Mouse (Mus musculus) embryonic fibroblast, embryonic 13.5 days (primary cell): ENCODE measurements around the gene Vwa3b. TPM values are rescaled to one million over a fixed set of nuclear protein-coding genes. Genes with fewer than 3 reads are reported as not detected.
"Not testable (repeated sequence)": the region's sequence is repeated elsewhere in the genome, so short reads cannot be mapped to it uniquely, and the experiment has no call there.

ENCODE experiments used
- H3K27ac ChIP-seq: 2 replicates; pipeline ENCODE4 v1.5.1; 2012; ENCODE audit warnings: low read length, control low read depth, inconsistent platforms; ENCODE audit not compliant: insufficient read depth
- H3K4me1 ChIP-seq: 2 replicates; pipeline ENCODE4 v1.6.1; 2011; ENCODE audit warnings: low read length; ENCODE audit not compliant: control insufficient read depth, insufficient read depth
- H3K4me3 ChIP-seq: 2 replicates; pipeline ENCODE4 v1.5.1; 2011; ENCODE audit warnings: mild to moderate bottlenecking, control low read depth, low read length; ENCODE audit not compliant: insufficient read depth
- CTCF ChIP-seq: IDR thresholded peaks from 2 replicates; pipeline ENCODE4 v1.5.1; 2011; ENCODE audit warnings: mild to moderate bottlenecking, control low read depth, low read length, moderate library complexity, borderline replicate concordance; ENCODE audit not compliant: insufficient read depth
- POLR2A ChIP-seq: IDR thresholded peaks from 2 replicates; pipeline ENCODE4 v1.6.1; 2011; ENCODE audit warnings: low read depth, mild to moderate bottlenecking, control low read depth, low read length, moderate library complexity
- polyA plus RNA-seq: library from polyadenylated mRNA; stranded (reverse); fragments of >200 nt; gene quantifications from 2 replicates; pipeline ENCODE4 v1.2.4, GENCODE M21; 2011; ENCODE audit warnings: low read depth; ENCODE audit not compliant: missing spikeins, insufficient read length

Gene Vwa3b
- polyA plus RNA-seq, 1 experiment = 0.39 TPM

- Histone ChIP-seq H3K4me1 (no peaks in the 10 kb centered on the region), H3K27ac (no peak overlapping the region), H3K4me3 (no peak overlapping the region)
- TF ChIP-seq POLR2A (no peak), CTCF (no peak)
These were observed 37.8 kb upstream of the Vwa3b start for GRCm38 (mm10) chr1:36988561-36988960.

DNA sequence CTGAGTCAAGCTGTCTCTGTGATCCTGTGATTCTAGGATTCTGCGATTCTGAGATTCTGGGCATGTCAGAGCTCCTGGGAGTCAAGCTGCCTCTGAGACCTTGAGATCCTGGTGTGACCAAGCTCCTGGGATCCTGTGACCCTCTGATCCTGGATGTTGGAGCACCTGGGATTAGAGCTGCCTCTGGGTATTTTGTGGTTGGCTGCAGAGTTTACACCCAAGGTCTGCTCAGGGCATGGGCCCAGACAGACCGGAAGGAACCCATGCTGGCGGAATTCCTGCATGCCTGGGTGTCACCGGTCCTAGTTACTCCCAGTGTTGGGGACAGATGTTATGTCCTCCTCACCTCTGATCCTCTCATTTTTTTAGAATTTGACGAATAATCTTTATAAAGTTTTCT is 32.1 kb upstream of the Vwa3b start:
- H3K4me3 ChIP-seq = no peak overlapping the region
- H3K27ac ChIP-seq = no peak overlapping the region
- TF ChIP-seq CTCF (no peak), POLR2A (no peak)
- no peaks in the 10 kb centered on the region for H3K4me1 ChIP-seq

- no peak for TF ChIP-seq CTCF
- TF ChIP-seq POLR2A = no peak
- Histone ChIP-seq H3K4me3 (no peak overlapping the region), H3K4me1 (no peaks in the 10 kb centered on the region), H3K27ac (no peak overlapping the region)
These were observed 30.6 kb upstream of the Vwa3b start for GRCm38 (mm10) chr1:36995760-36996159.

- Histone ChIP-seq H3K4me3 (no peak overlapping the region), H3K27ac (no peak overlapping the region), H3K4me1 (no peaks in the 10 kb centered on the region)
- TF ChIP-seq CTCF = no peak
- no peak for TF ChIP-seq POLR2A
These were observed 29.7 kb upstream of the Vwa3b start for GRCm38 (mm10) chr1:36996561-36997213.

DNA sequence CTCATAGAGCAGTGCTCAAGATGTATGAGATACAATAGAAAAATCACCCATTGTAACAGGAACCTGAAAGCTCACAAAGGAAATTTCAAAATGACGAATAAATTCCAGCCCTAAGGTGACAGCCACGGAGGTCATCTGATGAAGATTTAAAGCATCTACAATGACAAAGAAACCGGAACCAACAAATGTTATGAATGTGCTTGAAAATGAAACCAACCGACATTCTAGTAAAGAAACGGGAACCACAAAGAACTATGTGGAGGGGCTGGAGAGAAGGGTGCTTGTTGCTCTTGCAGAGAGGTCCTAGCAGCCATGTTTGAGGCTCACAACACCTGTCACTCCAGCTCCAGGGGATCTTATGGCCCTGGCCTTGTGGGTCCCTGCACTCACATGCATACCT is 26.1 kb upstream of the Vwa3b start:
- no peak for TF ChIP-seq CTCF
- Histone ChIP-seq H3K4me1 (no peaks in the 10 kb centered on the region), H3K4me3 (no peak overlapping the region), H3K27ac (no peak overlapping the region)

DNA sequence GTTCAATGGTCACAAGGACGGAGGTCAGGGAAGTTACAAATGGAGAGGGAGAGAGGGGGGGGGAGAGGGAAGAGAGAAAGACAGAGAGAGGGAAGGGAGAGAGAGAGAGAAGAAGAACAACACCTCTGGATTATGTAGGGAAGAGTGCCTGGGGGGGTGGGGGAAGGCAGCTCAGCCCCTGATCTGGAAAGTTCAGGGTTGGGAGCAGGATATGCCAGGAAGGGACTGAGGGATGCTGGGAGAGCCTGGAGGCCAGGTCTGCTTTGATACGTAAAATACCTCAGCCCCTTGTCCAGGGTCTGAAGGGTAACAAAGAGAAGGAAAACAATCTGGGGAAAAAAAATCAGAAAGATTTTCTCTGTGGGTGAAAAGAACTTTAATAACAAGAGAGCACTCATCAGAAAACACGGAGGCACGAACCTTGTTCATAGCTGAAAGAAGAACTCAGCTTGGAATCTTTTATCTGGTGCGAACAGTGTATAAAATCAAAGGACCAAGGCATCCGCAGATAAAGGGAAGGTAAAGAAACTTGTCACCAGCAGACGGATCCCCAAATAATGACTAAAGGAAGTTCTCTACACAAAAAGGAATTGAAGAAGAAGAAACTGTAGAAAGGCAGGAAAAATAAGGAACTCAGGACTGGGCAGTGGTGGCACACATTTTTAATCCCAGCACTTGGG is 24.6 kb upstream of the Vwa3b start:
- Histone ChIP-seq H3K4me3 (no peak overlapping the region), H3K4me1 (no peaks in the 10 kb centered on the region), H3K27ac (no peak overlapping the region)
- TF ChIP-seq CTCF (no peak), POLR2A (no peak)

GRCm38 (mm10) chr1:37002316-37003008 is 23.9 kb upstream of the Vwa3b start:
- H3K4me1 ChIP-seq = no peaks in the 10 kb centered on the region
- no peak overlapping the region for H3K4me3 ChIP-seq
- no peak overlapping the region for H3K27ac ChIP-seq
- TF ChIP-seq POLR2A (no peak), CTCF (no peak)

DNA sequence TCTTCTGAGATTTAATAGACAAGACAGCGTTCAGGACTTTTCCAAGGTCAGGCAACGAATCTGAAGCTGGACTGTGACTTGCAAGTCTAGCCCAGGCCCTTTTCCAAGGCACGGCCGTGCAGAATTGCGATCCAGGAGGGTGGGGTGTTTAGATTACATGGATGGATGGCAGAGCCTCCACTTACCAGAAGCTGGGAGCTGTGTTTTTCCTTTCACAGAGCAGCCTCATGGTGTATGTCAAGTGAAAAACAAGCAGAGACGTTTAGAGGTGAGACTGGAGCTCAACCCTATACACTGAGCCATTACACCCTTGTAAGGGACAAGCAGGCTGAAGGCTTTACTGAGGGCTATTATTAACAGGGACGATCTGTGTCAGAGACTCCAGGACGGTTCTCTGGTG is 21.9 kb upstream of the Vwa3b start:
- H3K4me1 ChIP-seq = no peaks in the 10 kb centered on the region
- no peak for TF ChIP-seq POLR2A
- no peak for TF ChIP-seq CTCF
- no peak overlapping the region for H3K27ac ChIP-seq
- H3K4me3 ChIP-seq = no peak overlapping the region

GRCm38 (mm10) chr1:37005036-37005435 is 21.4 kb upstream of the Vwa3b start:
- TF ChIP-seq CTCF (no peak), POLR2A (no peak)
- Histone ChIP-seq H3K27ac (no peak overlapping the region), H3K4me3 (no peak overlapping the region), H3K4me1 (no peaks in the 10 kb centered on the region)

GRCm38 (mm10) chr1:37006529-37006928 is 19.9 kb upstream of the Vwa3b start:
- not testable (repeated sequence) for H3K4me3 ChIP-seq, H3K4me1 ChIP-seq, H3K27ac ChIP-seq
